Mouse (Mus musculus) heart, adult 2 months (tissue): ENCODE results near the gene Etv3. TPM values are rescaled to one million over a fixed set of nuclear protein-coding genes. Genes with fewer than 3 reads are reported as not detected.

ENCODE experiments used
- DNase-seq, 2 experiments: peaks; one replicate each; pipeline ENCODE4 v3.0.0; 2021
- H3K27ac ChIP-seq: fragments of 200-600 bp; 2 replicates; pipeline ENCODE4 v1.8.1; 2022
- H3K27me3 ChIP-seq: fragments of 200-500 bp; 2 replicates; pipeline ENCODE4 v1.6.1; 2012; ENCODE audit warnings: mild to moderate bottlenecking, low read length, inconsistent platforms, mixed read lengths; ENCODE audit not compliant: control insufficient read depth, insufficient read depth
- H3K36me3 ChIP-seq: fragments of 200-500 bp; 2 replicates; pipeline ENCODE4 v1.6.1; 2012; ENCODE audit warnings: low read length, inconsistent platforms; ENCODE audit not compliant: control insufficient read depth, insufficient read depth
- H3K4me1 ChIP-seq: fragments of 200-500 bp; 2 replicates; pipeline ENCODE4 v1.6.1; 2011; ENCODE audit warnings: low read length; ENCODE audit not compliant: control insufficient read depth, insufficient read depth
- H3K4me3 ChIP-seq: fragments of 200-600 bp; 2 replicates; pipeline ENCODE4 v1.8.1; 2022
- H3K79me2 ChIP-seq: fragments of 200-500 bp; replicated peaks from 2 replicates; pipeline ENCODE4 v1.6.1; 2012; ENCODE audit warnings: mild to moderate bottlenecking, inconsistent platforms, low read length, moderate library complexity, mixed read lengths; ENCODE audit not compliant: control insufficient read depth, insufficient read depth
- H3K9ac ChIP-seq: fragments of 200-500 bp; 2 replicates; pipeline ENCODE4 v1.6.1; 2012; ENCODE audit warnings: low read depth, mild to moderate bottlenecking, control low read depth, inconsistent platforms, low read length, mixed read lengths
- CTCF ChIP-seq: fragments of 200-600 bp; IDR thresholded peaks from 2 replicates; pipeline ENCODE4 v1.8.1; 2022; ENCODE audit warnings: antibody characterized with exemption, mild to moderate bottlenecking, moderate library complexity
- EP300 ChIP-seq: fragments of 200-500 bp; IDR thresholded peaks from 2 replicates; pipeline ENCODE4 v1.6.1; 2011; ENCODE audit warnings: low read depth, low read length, control low read depth; ENCODE audit not compliant: insufficient read depth
- POLR2A ChIP-seq: fragments of 200-500 bp; IDR thresholded peaks from 2 replicates; pipeline ENCODE4 v1.6.1; 2011; ENCODE audit warnings: mild to moderate bottlenecking, low read depth, low read length, control low read depth; ENCODE audit not compliant: insufficient read depth
- WGBS: fragments of 180-500 bp; shearing (Covaris S2); methylation state at CpG from one replicate; pipeline ENCODE4 v1.1.7; 2018; 5-methylcytosine and 5-hydroxymethylcytosine counted together
- intact Hi-C: fragments of 180-260 bp; cut with DNase I; formaldehyde crosslinking; loops from one replicate; pipeline ENCODE4 v1.15.1; 2025
- polyA plus RNA-seq: library from polyadenylated mRNA; depleted of rRNA; stranded (reverse); fragments of >200 nt; gene quantifications from 2 replicates; pipeline ENCODE4 v1.2.3, GENCODE M21; 2012
- total RNA-seq, 2 experiments: library from RNA; stranded (reverse); gene quantifications; 2 replicates each; pipeline ENCODE4 v1.2.3; 2021

The Etv3 gene
- total and polyA plus RNA-seq, 3 experiments, result 9.0 to 18.5 (median 17.7) TPM

DNA sequence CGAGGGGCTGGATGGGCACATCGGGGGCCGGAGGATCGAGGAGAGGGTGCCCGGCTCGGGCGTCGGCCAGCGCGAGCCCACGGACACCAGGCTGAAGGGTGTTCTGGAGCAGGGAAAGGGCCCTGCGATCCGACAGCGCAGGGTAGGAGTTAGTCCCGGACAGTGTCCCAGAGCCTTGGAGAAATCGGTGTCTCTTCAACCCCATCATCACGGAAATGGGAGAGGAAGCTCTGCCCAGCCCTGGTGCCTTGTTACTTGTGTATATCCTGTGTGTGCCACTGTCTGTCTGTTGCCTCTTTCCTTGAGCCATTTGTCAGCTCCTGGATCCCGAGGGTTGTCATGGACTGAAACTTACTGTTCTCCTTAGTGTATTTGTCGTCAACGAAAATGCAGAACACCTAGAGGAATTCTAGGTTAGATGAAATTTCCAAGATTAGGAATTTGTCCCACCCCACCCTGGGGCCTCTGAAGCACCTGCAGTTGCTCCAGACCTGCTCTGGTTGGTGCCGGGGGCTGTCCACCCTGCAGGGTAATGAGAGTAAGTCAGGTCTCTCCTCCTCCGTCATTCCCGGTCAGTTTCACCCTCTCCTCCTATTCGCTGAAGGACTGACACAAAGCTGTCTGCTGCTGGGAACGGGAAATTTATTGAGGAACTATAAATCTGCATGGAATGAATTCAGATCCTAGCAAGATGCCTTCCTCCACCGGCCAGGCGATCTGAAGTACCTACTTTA is 797 bp downstream of the Etv3 start:
- Histone ChIP-seq H3K4me1 (peaks cover 7% of the 10 kb centered on the region), H3K27me3 (no peaks in the 10 kb centered on the region), H3K9ac (peak overlapping the region; percentile 98), H3K27ac (peak overlapping the region; percentile 96), H3K79me2 (peaks cover 1% of the 10 kb centered on the region; the same call in 1 of the 2 replicates), H3K36me3 (peaks cover 18% of the 10 kb centered on the region), H3K4me3 (peak overlapping the region; percentile 79)
- intact Hi-C loops, result loop anchor here (1.0 to 5.0 kb wide), 3 partner anchors 17 to 91 kb away; partner anchors contain the start of gene Arhgef11
- no peak for TF ChIP-seq CTCF
- TF ChIP-seq POLR2A, result no peak
- 0 out of 2 replicates have a peak, but pooled peaks have one; percentile 30 for TF ChIP-seq EP300
- DNase-seq, result no peak
- 3% methylated on average over 27 of the region's 27 CpGs for WGBS

DNA sequence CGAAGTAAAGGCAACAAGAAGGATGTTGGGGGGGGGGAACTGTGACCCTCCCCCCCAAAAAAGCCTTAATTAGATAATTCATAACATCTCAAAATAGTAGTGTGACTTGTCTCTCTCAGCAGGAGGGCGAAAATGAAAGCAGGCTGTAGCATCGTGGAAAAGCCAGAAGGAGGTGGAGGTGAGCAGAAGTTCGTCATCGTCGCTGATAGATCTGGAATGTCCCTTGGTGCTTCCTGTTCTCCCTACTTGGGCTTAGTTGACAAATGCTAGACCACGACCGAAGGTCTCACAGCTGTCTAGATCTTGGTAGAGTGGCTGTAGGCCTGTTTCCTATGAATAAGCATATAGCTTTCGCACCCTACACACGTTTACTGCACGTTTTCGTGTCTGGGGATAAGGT is 1.9 kb downstream of the Etv3 start:
- Histone ChIP-seq H3K27ac (no peak overlapping the region), H3K9ac (no peak overlapping the region), H3K79me2 (peaks cover 1% of the 10 kb centered on the region; the same call in 1 of the 2 replicates), H3K27me3 (no peaks in the 10 kb centered on the region), H3K36me3 (peaks cover 18% of the 10 kb centered on the region), H3K4me3 (no peak overlapping the region), H3K4me1 (peaks cover 7% of the 10 kb centered on the region)
- intact Hi-C loops, result loop anchor here (2.0 to 5.0 kb wide), 2 partner anchors 16 to 90 kb away; partner anchors contain the start of gene Arhgef11
- WGBS, result 56% methylated on average over 12 of the region's 12 CpGs
- DNase-seq, result no peak
- peak; percentile 35 for TF ChIP-seq CTCF
- TF ChIP-seq EP300, result no peak
- TF ChIP-seq POLR2A, result no peak

DNA sequence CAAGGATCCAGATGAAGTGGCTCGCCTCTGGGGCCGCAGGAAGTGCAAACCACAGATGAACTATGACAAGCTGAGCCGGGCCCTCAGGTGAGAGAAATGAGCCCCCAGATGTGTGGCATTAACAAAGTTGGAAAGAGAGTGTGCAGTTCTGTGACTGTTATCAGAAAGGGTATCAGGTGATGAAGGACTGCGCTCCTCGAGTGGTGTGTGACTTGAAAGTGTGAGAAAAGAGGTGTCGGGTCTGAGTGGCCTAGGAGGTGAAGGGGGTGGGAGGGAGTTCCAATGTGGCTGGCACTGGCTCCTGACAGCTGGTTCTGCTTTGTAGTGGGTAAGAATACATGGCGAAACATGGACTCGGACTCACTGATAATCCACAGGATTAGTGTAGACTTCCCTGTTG is 2.8 kb downstream of the Etv3 start:
- no peak overlapping the region for H3K9ac ChIP-seq
- no peak overlapping the region for H3K27ac ChIP-seq
- peaks cover 7% of the 10 kb centered on the region for H3K4me1 ChIP-seq
- intact Hi-C loops, result loop anchor here (2.0 to 5.0 kb wide), 2 partner anchors 33 to 89 kb away; partner anchors contain the start of gene Arhgef11
- H3K36me3 ChIP-seq, result peaks cover 20% of the 10 kb centered on the region
- TF ChIP-seq EP300 (no peak), CTCF (no peak), POLR2A (no peak)
- no peaks in the 10 kb centered on the region for H3K27me3 ChIP-seq
- no peak overlapping the region for H3K4me3 ChIP-seq
- no peak for DNase-seq
- WGBS, result 65% methylated on average over 8 of the region's 8 CpGs
- H3K79me2 ChIP-seq, result peaks cover 1% of the 10 kb centered on the region; the same call in 1 of the 2 replicates

DNA sequence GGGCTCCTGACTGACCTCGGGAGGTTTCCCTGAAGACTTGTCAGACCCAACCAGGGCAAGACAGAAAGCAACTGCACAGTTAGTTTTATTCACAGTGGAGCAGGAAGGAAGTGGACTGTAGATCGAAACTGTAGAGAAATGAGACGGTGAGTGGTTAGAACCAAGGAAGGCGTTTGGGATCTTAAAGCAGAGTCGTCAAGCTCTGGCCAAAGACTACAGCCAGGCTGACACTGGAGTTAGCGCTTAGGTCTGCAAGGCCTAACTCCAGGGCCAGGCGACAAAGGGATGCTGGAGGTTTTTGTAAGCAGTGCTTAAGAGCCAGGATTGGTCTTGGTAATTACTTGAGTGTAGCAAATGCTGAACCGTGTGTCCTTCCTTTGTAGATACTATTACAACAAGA is 3.6 kb downstream of the Etv3 start:
- Histone ChIP-seq H3K4me1 (peaks cover 7% of the 10 kb centered on the region), H3K27me3 (no peaks in the 10 kb centered on the region), H3K27ac (no peak overlapping the region), H3K79me2 (peaks cover 1% of the 10 kb centered on the region; the same call in 1 of the 2 replicates), H3K4me3 (no peak overlapping the region), H3K9ac (no peak overlapping the region), H3K36me3 (peaks cover 21% of the 10 kb centered on the region)
- WGBS, result 76% methylated on average over 8 of the region's 8 CpGs
- TF ChIP-seq EP300, result no peak
- TF ChIP-seq POLR2A, result no peak
- TF ChIP-seq CTCF, result no peak
- no peak for DNase-seq
- intact Hi-C loops, result loop anchor here (2.0 to 5.0 kb wide), 2 partner anchors 32 to 88 kb away; partner anchors contain the start of gene Arhgef11

DNA sequence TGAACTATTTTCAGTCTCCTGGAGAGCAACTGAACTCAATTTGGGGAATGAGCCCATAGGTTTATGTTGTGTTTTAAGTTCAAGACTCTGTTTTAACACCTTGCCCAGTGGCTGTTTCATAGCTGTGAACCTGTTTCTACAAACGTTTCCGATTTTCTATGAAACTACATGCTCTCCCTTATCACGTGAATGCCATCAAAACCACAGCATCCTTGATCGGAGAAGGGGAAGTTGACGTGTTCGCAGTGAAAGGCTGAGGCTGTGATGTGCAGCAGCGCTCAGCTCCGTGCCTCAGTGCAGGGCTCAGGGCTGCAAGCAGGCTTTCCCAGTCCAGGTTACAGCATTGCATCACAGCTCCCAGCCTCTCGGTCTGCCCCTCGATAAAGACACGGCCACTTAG is 4.4 kb downstream of the Etv3 start:
- intact Hi-C loops, result loop anchor here (2.0 to 5.0 kb wide), 2 partner anchors 31 to 88 kb away; partner anchors contain the start of gene Arhgef11
- TF ChIP-seq EP300, result no peak
- TF ChIP-seq POLR2A, result no peak
- no peak for TF ChIP-seq CTCF
- DNase-seq, result peak in 1 of 2 experiments; percentile 39
- Histone ChIP-seq H3K4me1 (peaks cover 7% of the 10 kb centered on the region), H3K36me3 (peaks cover 21% of the 10 kb centered on the region), H3K9ac (no peak overlapping the region), H3K27me3 (no peaks in the 10 kb centered on the region), H3K4me3 (no peak overlapping the region), H3K27ac (no peak overlapping the region), H3K79me2 (peaks cover 1% of the 10 kb centered on the region; the same call in 1 of the 2 replicates)
- 84% methylated on average over 11 of the region's 11 CpGs for WGBS

DNA sequence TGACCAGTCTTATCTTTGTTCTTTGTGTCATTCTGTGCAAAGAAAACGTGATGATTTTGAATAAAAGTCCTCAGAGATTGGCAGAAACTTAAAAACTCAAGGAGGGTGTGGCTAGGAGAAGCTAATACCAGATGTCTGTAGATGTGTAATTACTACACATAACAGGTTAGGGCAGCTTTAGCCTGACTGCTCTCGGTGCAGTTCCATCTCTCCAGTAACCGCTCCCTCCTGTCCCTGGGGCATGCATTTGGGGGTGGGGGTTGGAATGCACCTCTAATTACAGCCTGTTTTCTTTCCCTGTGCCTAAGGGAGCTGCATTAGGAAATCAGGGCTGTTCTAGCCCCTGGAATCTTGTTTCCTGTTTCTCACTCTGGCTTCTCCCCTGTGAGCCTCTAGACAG is 5.0 kb downstream of the Etv3 start:
- Histone ChIP-seq H3K27me3 (no peaks in the 10 kb centered on the region), H3K9ac (no peak overlapping the region), H3K79me2 (peaks cover 1% of the 10 kb centered on the region; the same call in 1 of the 2 replicates), H3K4me1 (peaks cover 5% of the 10 kb centered on the region), H3K36me3 (peaks cover 21% of the 10 kb centered on the region), H3K27ac (no peak overlapping the region), H3K4me3 (no peak overlapping the region)
- DNase-seq, result no peak
- TF ChIP-seq EP300 (no peak), POLR2A (no peak), CTCF (no peak)
- 88% methylated on average over 3 of the region's 3 CpGs for WGBS
- intact Hi-C loops, result no loop called here
